Mouse (Mus musculus) heart, adult 8-10 months (tissue): ENCODE results near the gene Hc. TPM values are rescaled to one million over a fixed set of nuclear protein-coding genes. Genes with fewer than 3 reads are reported as not detected.

ENCODE experiments used
- DNase-seq: peaks from one replicate; pipeline ENCODE4 v3.0.0; 2022; ENCODE audit warnings: low spot score
- total RNA-seq, 4 experiments: library from RNA; stranded (reverse); gene quantifications; 2 replicates each; pipeline ENCODE4 v1.2.4; 2022

The Hc gene
- total RNA-seq, 4 experiments from 2014 or later = not detected

- DNase-seq = no peak
These were observed 104.3 kb downstream of the Hc start for GRCm38 (mm10) chr2:34956941-34957340.

- peak; percentile 21 for DNase-seq
These were observed 106.9 kb downstream of the Hc start for GRCm38 (mm10) chr2:34954344-34954743.

GRCm38 (mm10) chr2:34953547-34954116, 107.6 kb downstream of the Hc start:
- DNase-seq = no peak

GRCm38 (mm10) chr2:34953018-34953417, 108.2 kb downstream of the Hc start:
- DNase-seq = no peak

GRCm38 (mm10) chr2:34951469-34951868, 109.8 kb downstream of the Hc start:
- no peak for DNase-seq

- DNase-seq = no peak
These were observed 112.6 kb downstream of the Hc start for GRCm38 (mm10) chr2:34948622-34949021.

- no peak for DNase-seq
These were observed 115.2 kb downstream of the Hc start for GRCm38 (mm10) chr2:34946046-34946445.

- no peak for DNase-seq
These were observed 115.7 kb downstream of the Hc start for GRCm38 (mm10) chr2:34945580-34945979.

- DNase-seq = peak; percentile 69
These were observed 116.5 kb downstream of the Hc start for GRCm38 (mm10) chr2:34944761-34945160.

GRCm38 (mm10) chr2:34943556-34944120, 117.6 kb downstream of the Hc start:
- no peak for DNase-seq

- no peak for DNase-seq
These were observed 120.1 kb downstream of the Hc start for GRCm38 (mm10) chr2:34941061-34941675.

- DNase-seq = no peak
These were observed 121.0 kb downstream of the Hc start for GRCm38 (mm10) chr2:34940246-34940645.

- no peak for DNase-seq
These were observed 122.7 kb downstream of the Hc start for GRCm38 (mm10) chr2:34938269-34939208.

- no peak for DNase-seq
These were observed 123.8 kb downstream of the Hc start for GRCm38 (mm10) chr2:34937460-34937859.

Other genes with a start within 250 kb of the Hc start
- 10 to 100 TPM; 41.3 to 48.6 (median 45.1) TPM for gene Fbxw2, start 235.1 kb downstream of the Hc start, total RNA-seq
- gene Gm34653, start 228.4 kb downstream of the Hc start, total RNA-seq = not detected
- gene Cutal, start 187.0 kb downstream of the Hc start, total RNA-seq = 1 to 10 TPM in 2 of 4 experiments, under 1 TPM in 2; 0.87 to 2.1 (median 1.1) TPM
- gene Psmd5, start 186.5 kb downstream of the Hc start, total RNA-seq = 10 to 100 TPM; 11.2 to 13.0 (median 11.9) TPM
- gene Phf19, start 147.4 kb downstream of the Hc start, total RNA-seq = 1 to 10 TPM in 2 of 4 experiments, under 1 TPM in 2; 0.66 to 1.5 (median 1.2) TPM
- gene Traf1, start 99.7 kb downstream of the Hc start, total RNA-seq = 1 to 10 TPM; 1.1 to 2.6 (median 1.2) TPM
- under 1 TPM in 1 of 4 experiments, not detected in 3; 0.25 TPM for gene AI182371, start 40.1 kb upstream of the Hc start, total RNA-seq
- 1 to 10 TPM; 5.9 to 8.2 (median 6.2) TPM for gene Cntrl, start 48.1 kb upstream of the Hc start, total RNA-seq
- gene Rab14, start 139.7 kb upstream of the Hc start, total RNA-seq = 100 to 1,000 TPM; 120 to 139 (median 132) TPM
- 100 to 1,000 TPM; 584 to 827 (median 671) TPM for gene Gsn, start 194.9 kb upstream of the Hc start, total RNA-seq